Mouse (Mus musculus) MEL (cell line): ENCODE measurements at regions not wholly inside any gene's neighbourhood (a gene's known extent, or its start where the extent isn't known, plus 50 kb on each side); places are given as distances from the start of the nearest gene placed in this dataset.

Experiments used
- DNase-seq: peaks from one replicate; pipeline ENCODE4 v3.0.0; 2011; ENCODE audit warnings: low read depth, low spot score
- H3K27ac ChIP-seq: 2 replicates; pipeline ENCODE4 v1.5.1; 2012; ENCODE audit warnings: low read depth, mild to moderate bottlenecking, control low read depth, low read length, moderate library complexity; ENCODE audit not compliant: control insufficient read depth
- H3K27me3 ChIP-seq, 2 experiments: fragments of 150-350 bp in 1 of 2; sonication (generic) in 1 of 2; 2 replicates each; pipeline ENCODE4 v1.6.1; 2012; ENCODE audit warnings: low read length in 2 of 2, mild to moderate bottlenecking in 2 of 2, improper control_type of control experiment in 1 of 2, moderate library complexity in 1 of 2; ENCODE audit not compliant: insufficient read depth in 2 of 2, control insufficient read depth in 1 of 2
- H3K36me3 ChIP-seq, 2 experiments: 2 replicates each; pipeline ENCODE4 v1.6.1; 2012 to 2014; ENCODE audit warnings: low read length in 2 of 2, improper control_type of control experiment in 1 of 2, inconsistent platforms in 1 of 2, mild to moderate bottlenecking in 1 of 2; ENCODE audit not compliant: insufficient read depth in 2 of 2, control insufficient read depth in 1 of 2
- H3K4me1 ChIP-seq, 2 experiments: fragments of 150-350 bp in 1 of 2; sonication (generic) in 1 of 2; 2 replicates each; pipeline ENCODE4 v1.6.1; 2012; ENCODE audit warnings: low read length in 2 of 2, improper control_type of control experiment in 1 of 2, mild to moderate bottlenecking in 1 of 2; ENCODE audit not compliant: insufficient read depth in 2 of 2, control insufficient read depth in 1 of 2
- H3K4me3 ChIP-seq, 2 experiments: fragments of 150-350 bp in 1 of 2; sonication (generic) in 1 of 2; 2 replicates each; pipeline ENCODE4 v1.5.1; 2012; ENCODE audit warnings: low read depth in 2 of 2, low read length in 2 of 2, mild to moderate bottlenecking in 2 of 2, moderate library complexity in 2 of 2, control low read depth in 1 of 2, improper control_type of control experiment in 1 of 2; ENCODE audit not compliant: control insufficient read depth in 1 of 2, insufficient read depth in 1 of 2
- H3K79me2 ChIP-seq: 2 replicates; pipeline ENCODE4 v1.6.1; 2012; ENCODE audit warnings: mild to moderate bottlenecking, low read length, moderate library complexity; ENCODE audit not compliant: control insufficient read depth, poor library complexity, insufficient read depth
- H3K9ac ChIP-seq: 2 replicates; pipeline ENCODE4 v1.6.1; 2012; ENCODE audit warnings: low read depth, mild to moderate bottlenecking, control low read depth, low read length, moderate library complexity; ENCODE audit not compliant: control insufficient read depth, poor library complexity, severe bottlenecking
- H3K9me3 ChIP-seq: fragments of 150-350 bp; sonication (generic); replicated peaks from 2 replicates; pipeline ENCODE4 v1.6.1; 2012; ENCODE audit warnings: mild to moderate bottlenecking, low read length, improper control_type of control experiment, moderate library complexity; ENCODE audit not compliant: insufficient read depth
- CHD1 ChIP-seq: IDR thresholded peaks from 2 replicates; pipeline ENCODE4 v1.6.1; 2012; ENCODE audit warnings: low read depth, mild to moderate bottlenecking, inconsistent platforms, low read length, improper control_type of control experiment
- CHD2 ChIP-seq: IDR thresholded peaks from 2 replicates; pipeline ENCODE4 v1.6.1; 2011; ENCODE audit warnings: low read length, improper control_type of control experiment
- CTCF ChIP-seq, 3 experiments: IDR thresholded peaks in 2 of 3; conservative IDR thresholded peaks in 1 of 3; 2 replicates each; pipeline ENCODE4 v1.5.1; 2011 to 2012; ENCODE audit warnings: low read length in 3 of 3, low read depth in 2 of 3, mild to moderate bottlenecking in 2 of 3, improper control_type of control experiment in 1 of 3, inconsistent platforms in 1 of 3, mixed read lengths in 1 of 3, moderate library complexity in 1 of 3; ENCODE audit not compliant: control insufficient read depth in 1 of 3, insufficient read depth in 1 of 3, poor library complexity in 1 of 3, severe bottlenecking in 1 of 3
- E2F4 ChIP-seq: IDR thresholded peaks from 2 replicates; pipeline ENCODE4 v1.6.1; 2011; ENCODE audit warnings: low read depth, low read length, improper control_type of control experiment, borderline replicate concordance
- ELF1 ChIP-seq: IDR thresholded peaks from 2 replicates; pipeline ENCODE4 v1.6.1; 2014; ENCODE audit warnings: low read depth, mild to moderate bottlenecking, inconsistent platforms, low read length, improper control_type of control experiment, moderate library complexity
- EP300 ChIP-seq, 2 experiments: IDR thresholded peaks; 2 replicates each; pipeline ENCODE4 v1.6.1; 2011; ENCODE audit warnings: improper control_type of control experiment in 2 of 2, low read length in 2 of 2, low read depth in 1 of 2, mild to moderate bottlenecking in 1 of 2
- GATA1 ChIP-seq: IDR thresholded peaks from 2 replicates; pipeline ENCODE4 v1.6.1; 2011; ENCODE audit warnings: low read depth, low read length, improper control_type of control experiment
- HCFC1 ChIP-seq: IDR thresholded peaks from 2 replicates; pipeline ENCODE4 v1.6.1; 2012; ENCODE audit warnings: low read depth, mild to moderate bottlenecking, inconsistent platforms, low read length, improper control_type of control experiment, moderate library complexity
- KAT2A ChIP-seq: conservative IDR thresholded peaks from 2 replicates; pipeline ENCODE4 v1.6.1; 2012; ENCODE audit warnings: low read depth, low read length, improper control_type of control experiment, inconsistent platforms
- MAFK ChIP-seq: IDR thresholded peaks from 2 replicates; pipeline ENCODE4 v1.6.1; 2011; ENCODE audit warnings: low read depth, mild to moderate bottlenecking, low read length, improper control_type of control experiment, borderline replicate concordance
- MAX ChIP-seq: IDR thresholded peaks from 2 replicates; pipeline ENCODE4 v1.6.1; 2011; ENCODE audit warnings: low read length, improper control_type of control experiment
- MAZ ChIP-seq: IDR thresholded peaks from 2 replicates; pipeline ENCODE4 v1.6.1; 2012; ENCODE audit warnings: low read depth, mild to moderate bottlenecking, inconsistent platforms, low read length, improper control_type of control experiment
- MEF2A ChIP-seq: IDR thresholded peaks from 2 replicates; pipeline ENCODE4 v1.6.1; 2014; ENCODE audit warnings: low read depth, mild to moderate bottlenecking, inconsistent platforms, low read length, improper control_type of control experiment; ENCODE audit not compliant: poor library complexity, insufficient replicate concordance, severe bottlenecking; ENCODE audit errors: extremely low read depth
- MYB ChIP-seq: IDR thresholded peaks from 2 replicates; pipeline ENCODE4 v1.6.1; 2011; ENCODE audit warnings: mild to moderate bottlenecking, low read depth, low read length, improper control_type of control experiment
- MYC ChIP-seq: IDR thresholded peaks from 2 replicates; pipeline ENCODE4 v1.6.1; 2011; ENCODE audit warnings: low read depth, mild to moderate bottlenecking, low read length, improper control_type of control experiment, moderate library complexity
- NELFE ChIP-seq: IDR thresholded peaks from 2 replicates; pipeline ENCODE4 v1.6.1; 2011; ENCODE audit warnings: low read depth, low read length, improper control_type of control experiment
- SMC3 ChIP-seq: IDR thresholded peaks from 2 replicates; pipeline ENCODE4 v1.6.1; 2011; ENCODE audit warnings: low read depth, low read length, improper control_type of control experiment
- TAL1 ChIP-seq: IDR thresholded peaks from 2 replicates; pipeline ENCODE4 v1.6.1; 2012; ENCODE audit warnings: mild to moderate bottlenecking, inconsistent platforms, low read length, moderate library complexity, mixed read lengths
- UBTF ChIP-seq: IDR thresholded peaks from 2 replicates; pipeline ENCODE4 v1.6.1; 2012; ENCODE audit warnings: low read depth, mild to moderate bottlenecking, inconsistent platforms, low read length, improper control_type of control experiment, moderate library complexity, borderline replicate concordance; ENCODE audit not compliant: insufficient read depth
- USF2 ChIP-seq, 2 experiments: IDR thresholded peaks; 2 replicates each; pipeline ENCODE4 v1.6.1; 2011 to 2012; ENCODE audit warnings: improper control_type of control experiment in 2 of 2, low read length in 2 of 2, borderline replicate concordance in 1 of 2, inconsistent platforms in 1 of 2, low read depth in 1 of 2, mild to moderate bottlenecking in 1 of 2; ENCODE audit not compliant: insufficient read depth in 1 of 2
- ZKSCAN1 ChIP-seq: IDR thresholded peaks from 2 replicates; pipeline ENCODE4 v1.6.1; 2012; ENCODE audit warnings: low read depth, mild to moderate bottlenecking, inconsistent platforms, low read length, improper control_type of control experiment, moderate library complexity
- ZMIZ1 ChIP-seq: IDR thresholded peaks from 2 replicates; pipeline ENCODE4 v1.6.1; 2012; ENCODE audit warnings: low read depth, mild to moderate bottlenecking, inconsistent platforms, low read length, improper control_type of control experiment, moderate library complexity
- ZNF384 ChIP-seq: IDR thresholded peaks from 2 replicates; pipeline ENCODE4 v1.6.1; 2012; ENCODE audit warnings: low read depth, mild to moderate bottlenecking, inconsistent platforms, low read length, improper control_type of control experiment

DNA sequence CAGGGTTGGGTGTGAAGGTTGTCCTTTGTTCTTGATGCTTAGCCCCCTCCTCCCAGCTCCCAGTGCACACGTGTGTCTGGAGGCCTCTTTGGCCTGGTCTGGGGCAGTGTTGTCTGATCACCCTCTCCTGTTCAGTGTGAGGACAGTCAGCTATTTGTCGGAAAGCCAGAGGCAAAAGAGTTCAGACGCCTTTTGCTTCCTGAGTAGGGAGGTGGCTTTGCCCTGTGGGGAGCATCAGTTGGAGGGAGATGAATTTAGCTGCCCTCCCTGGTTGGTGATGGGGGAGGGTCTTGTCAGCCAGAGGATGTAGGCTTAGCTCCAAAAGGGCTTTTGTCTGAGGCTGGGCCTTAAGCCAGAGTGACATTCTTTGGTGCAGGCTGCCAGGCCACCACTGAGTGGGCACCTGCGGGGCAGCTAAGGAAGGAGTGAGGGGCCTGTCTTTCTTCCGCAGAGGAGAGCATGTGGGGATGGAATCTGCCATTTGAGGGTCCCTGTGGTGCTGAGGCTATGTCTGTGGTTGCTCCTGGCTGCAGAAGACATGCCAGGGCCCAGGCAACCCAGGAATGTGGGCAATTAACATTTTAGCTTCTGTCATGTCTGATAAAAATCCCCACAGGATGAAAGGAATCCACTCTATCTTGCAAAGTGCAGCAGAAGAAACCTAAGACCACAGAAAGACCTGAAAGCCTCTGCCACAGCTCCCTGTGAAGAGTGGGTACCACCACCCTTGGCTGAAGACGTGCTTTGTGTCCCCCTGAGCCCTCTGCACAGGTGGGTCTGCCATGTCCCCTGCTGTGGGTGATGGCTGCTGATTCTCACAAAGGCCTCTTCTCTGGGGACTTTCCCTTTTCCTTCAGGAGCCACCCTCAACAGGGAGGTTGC, 265.6 kb downstream of the Gm49356 start:
- TF ChIP-seq CTCF (IDR thresholded peaks at IDR 0.05 in 2 of 3, conservative IDR thresholded peaks at IDR 0.05 in 1 of 3; ENCODE audit: control insufficient read depth in 1 of 3, insufficient read depth in 1 of 3, low read depth in 2 of 3, low read length in 3 of 3, poor library complexity in 1 of 3, severe bottlenecking in 1 of 3) = no peak
- no peak for TF ChIP-seq EP300 (IDR thresholded peaks at IDR 0.05; ENCODE audit: low read depth in 1 of 2, low read length in 2 of 2)
- TF ChIP-seq MYC = no peak
- TF ChIP-seq MAFK = no peak
- no peak for TF ChIP-seq UBTF
- H3K27me3 ChIP-seq = peaks cover 2% of the 10 kb centered on the region in 2 experiments; a peak in 2 of 4 replicates
- no peaks in the 10 kb centered on the region for H3K36me3 ChIP-seq
- H3K79me2 ChIP-seq = no peaks in the 10 kb centered on the region
- H3K27ac ChIP-seq = no peak overlapping the region
- H3K4me3 ChIP-seq = no peak overlapping the region
- no peaks in the 10 kb centered on the region for H3K9me3 ChIP-seq
- H3K4me1 ChIP-seq = no peaks in the 10 kb centered on the region
- DNase-seq = no peak
- H3K9ac ChIP-seq = no peak overlapping the region

DNA sequence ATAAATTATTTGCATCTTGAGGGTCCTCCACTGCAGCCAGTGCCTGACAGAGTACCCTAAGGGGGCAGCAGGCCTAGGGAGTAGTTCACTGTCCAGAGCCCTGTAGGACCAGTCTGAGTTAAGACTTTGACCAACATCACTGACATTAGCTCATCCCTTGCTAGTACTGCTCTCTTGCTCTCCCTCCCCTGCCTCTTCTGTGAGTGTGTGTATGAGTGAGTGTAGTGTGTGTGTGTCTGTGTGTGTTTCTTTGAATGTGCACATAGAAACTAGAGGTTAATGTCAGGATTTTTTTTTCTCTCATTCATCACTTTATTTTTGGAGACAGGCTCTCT, 266.2 kb downstream of the Gm49356 start:
- TF ChIP-seq MAX (no peak), KAT2A (no peak), MAFK (no peak), NELFE (no peak), MAZ (no peak), MEF2A (no peak), E2F4 (no peak), GATA1 (no peak)
- Histone ChIP-seq H3K4me1 (no peaks in the 10 kb centered on the region), H3K79me2 (no peaks in the 10 kb centered on the region), H3K27ac (no peak overlapping the region), H3K36me3 (no peaks in the 10 kb centered on the region), H3K27me3 (peaks cover 2% of the 10 kb centered on the region in 2 experiments; a peak in 2 of 4 replicates), H3K4me3 (no peak overlapping the region), H3K9me3 (no peaks in the 10 kb centered on the region), H3K9ac (no peak overlapping the region)
- DNase-seq = no peak

- peaks cover 2% of the 10 kb centered on the region in 2 experiments; a peak in 2 of 4 replicates for H3K27me3 ChIP-seq
- no peak overlapping the region for H3K27ac ChIP-seq
- no peaks in the 10 kb centered on the region for H3K79me2 ChIP-seq
- H3K4me1 ChIP-seq = no peaks in the 10 kb centered on the region
- no peaks in the 10 kb centered on the region for H3K9me3 ChIP-seq
- no peak overlapping the region for H3K9ac ChIP-seq
- no peaks in the 10 kb centered on the region for H3K36me3 ChIP-seq
- TF ChIP-seq MYB = no peak
- no peak for TF ChIP-seq MAX
- no peak for TF ChIP-seq ZKSCAN1
- no peak for TF ChIP-seq EP300 (IDR thresholded peaks at IDR 0.05; ENCODE audit: low read depth in 1 of 2, low read length in 2 of 2)
- no peak for TF ChIP-seq CTCF (IDR thresholded peaks at IDR 0.05 in 2 of 3, conservative IDR thresholded peaks at IDR 0.05 in 1 of 3; ENCODE audit: control insufficient read depth in 1 of 3, insufficient read depth in 1 of 3, low read depth in 2 of 3, low read length in 3 of 3, poor library complexity in 1 of 3, severe bottlenecking in 1 of 3)
- no peak for TF ChIP-seq HCFC1
- no peak for TF ChIP-seq ZNF384
- TF ChIP-seq CHD1 = no peak
- TF ChIP-seq USF2 (IDR thresholded peaks at IDR 0.05; ENCODE audit: borderline replicate concordance in 1 of 2, insufficient read depth in 1 of 2, low read depth in 1 of 2, low read length in 2 of 2) = no peak
- no peak for TF ChIP-seq CHD2
- TF ChIP-seq ZMIZ1 = no peak
- no peak for TF ChIP-seq ELF1
- no peak for TF ChIP-seq MAZ
- no peak for TF ChIP-seq SMC3
- no peak for TF ChIP-seq TAL1
- H3K4me3 ChIP-seq = no peak overlapping the region
- no peak for DNase-seq
Observed at GRCm38 (mm10) chr15:59156328-59156727, 267.2 kb downstream of the Gm49356 start.
